Mouse (Mus musculus) lung, postnatal 0 days (tissue): ENCODE measurements around the gene Rab44. TPM values are rescaled to one million over a fixed set of nuclear protein-coding genes. Genes with fewer than 3 reads are reported as not detected.
"Not testable (repeated sequence)": the region's sequence is repeated elsewhere in the genome, so short reads cannot be mapped to it uniquely, and the experiment has no call there.

Source experiments
- ATAC-seq: fragments of 200-750 bp; cut with Nextera tagmentation; 2 replicates; pipeline ENCODE4 v1.8.0; 2017; ENCODE audit warnings: moderate library complexity
- DNase-seq: peaks from one replicate; pipeline ENCODE4 v3.0.0-alpha.2; 2016; ENCODE audit warnings: low spot score
- H3K27ac ChIP-seq: fragments of 300-500 bp; sonication (generic); 2 replicates; pipeline ENCODE4 v1.5.1; 2014; ENCODE audit warnings: antibody characterized with exemption, mild to moderate bottlenecking, low read length, mixed read lengths
- H3K27me3 ChIP-seq: fragments of 300-500 bp; sonication (generic); replicated peaks from 2 replicates; pipeline ENCODE4 v1.6.1; 2014; ENCODE audit warnings: low read length, mixed read lengths; ENCODE audit not compliant: insufficient read depth
- H3K36me3 ChIP-seq: fragments of 300-500 bp; sonication (generic); 2 replicates; pipeline ENCODE4 v1.6.1; 2014; ENCODE audit warnings: low read length, mixed read lengths; ENCODE audit not compliant: insufficient read depth
- H3K4me1 ChIP-seq: fragments of 300-500 bp; sonication (generic); 2 replicates; pipeline ENCODE4 v1.6.1; 2014; ENCODE audit warnings: antibody characterized with exemption, low read depth, low read length, mixed read lengths; ENCODE audit not compliant: insufficient read depth
- H3K4me2 ChIP-seq: fragments of 300-500 bp; sonication (generic); replicated peaks from 2 replicates; pipeline ENCODE4 v1.6.1; 2014; ENCODE audit warnings: low read depth, mild to moderate bottlenecking, low read length, moderate library complexity, mixed read lengths
- H3K4me3 ChIP-seq: fragments of 300-500 bp; sonication (generic); 2 replicates; pipeline ENCODE4 v1.5.1; 2014; ENCODE audit warnings: low read depth, low read length
- H3K9ac ChIP-seq: fragments of 300-500 bp; sonication (generic); replicated peaks from 2 replicates; pipeline ENCODE4 v1.6.1; 2014; ENCODE audit warnings: low read depth, mild to moderate bottlenecking
- H3K9me3 ChIP-seq: fragments of 300-500 bp; sonication (generic); 2 replicates; pipeline ENCODE4 v1.6.1; 2016; ENCODE audit warnings: low read length, mixed read lengths
- CTCF ChIP-seq: IDR thresholded peaks from 2 replicates; pipeline ENCODE4 v1.5.1; 2016; ENCODE audit warnings: antibody characterized with exemption, mild to moderate bottlenecking
- EP300 ChIP-seq: IDR thresholded peaks from 2 replicates; pipeline ENCODE4 v1.6.1; 2016; ENCODE audit warnings: antibody characterized with exemption, mild to moderate bottlenecking, control low read depth
- WGBS: fragments of 180-500 bp; shearing (Covaris S2); extraction: QIAGEN DNeasy Blood & Tissue Kit; methylation state at CpG from one replicate; pipeline ENCODE4 v1.1.7; 2014; 5-methylcytosine and 5-hydroxymethylcytosine counted together
- polyA plus RNA-seq: library from polyadenylated mRNA; unstranded; fragments of >200 nt; fragmentation: Nextera tagmentation; extraction: Ambion mirVana; gene quantifications from 2 replicates; pipeline ENCODE4 v1.2.1, GENCODE M21; 2015

The Rab44 gene
- polyA plus RNA-seq = 1.0 and 1.2 TPM in 2 replicates

GRCm38 (mm10) chr17:29113591-29114352 is at the start of gene Rab44:
TSS of gene Rab44 (plus strand) at chr17:29114145.
- no peaks in the 10 kb centered on the region for H3K27me3 ChIP-seq
- no peak within 1 kb of the TSS for H3K4me3 ChIP-seq
- no peak within 1 kb of the TSS for H3K27ac ChIP-seq
- no peak within 1 kb of the TSS for H3K4me2 ChIP-seq
- WGBS = 72% methylated on average over 13 of the region's 13 CpGs
- no peaks in the 10 kb centered on the region for H3K4me1 ChIP-seq
- TF ChIP-seq EP300 (no peak), CTCF (no peak)
- no peak within 1 kb of the TSS for H3K9ac ChIP-seq
- ATAC-seq (no peak), DNase-seq (peak; percentile 47)
- no peaks in the 10 kb centered on the region for H3K36me3 ChIP-seq
- H3K9me3 ChIP-seq = no peaks in the 10 kb centered on the region

- Histone ChIP-seq H3K27me3 (no peaks in the 10 kb centered on the region), H3K4me3 (no peak overlapping the region), H3K4me1 (no peaks in the 10 kb centered on the region), H3K4me2 (no peak overlapping the region), H3K36me3 (no peaks in the 10 kb centered on the region), H3K9ac (no peak overlapping the region), H3K27ac (no peak overlapping the region), H3K9me3 (no peaks in the 10 kb centered on the region)
- DNase-seq (no peak), ATAC-seq (no peak)
- WGBS = 81% methylated on average over 21 of the region's 21 CpGs
- TF ChIP-seq CTCF (no peak), EP300 (no peak)
Measured at GRCm38 (mm10) chr17:29065245-29065940, 48.6 kb upstream of the Rab44 start.

GRCm38 (mm10) chr17:29065971-29066370 is 48.0 kb upstream of the Rab44 start:
- no peak for ATAC-seq
- no peaks in the 10 kb centered on the region for H3K27me3 ChIP-seq
- 97% methylated on average over 3 of the region's 3 CpGs for WGBS

DNA sequence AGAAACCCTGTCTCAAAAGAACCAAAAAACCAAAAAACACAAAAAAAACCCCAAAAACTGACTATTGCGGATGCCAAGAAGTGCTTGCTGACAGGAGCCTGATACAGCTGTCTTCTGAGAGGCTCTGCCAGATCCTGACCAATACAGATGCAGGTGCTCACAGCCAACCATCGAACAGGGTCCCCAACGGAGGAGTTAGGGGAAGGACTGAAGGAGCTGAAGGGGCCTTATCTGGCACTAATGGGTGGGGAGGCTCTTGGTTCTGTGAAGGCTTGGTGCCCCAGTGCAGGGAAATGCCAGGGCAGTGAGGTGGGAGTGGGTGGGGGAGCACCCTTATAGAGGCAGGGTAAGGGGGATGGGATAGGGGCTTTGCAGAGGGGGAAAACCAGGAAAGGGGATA is 46.5 kb upstream of the Rab44 start:
- H3K27ac ChIP-seq, DNase-seq, ATAC-seq, H3K27me3 ChIP-seq, H3K9ac ChIP-seq, H3K4me1 ChIP-seq, H3K4me3 ChIP-seq, H3K9me3 ChIP-seq, H3K36me3 ChIP-seq, H3K4me2 ChIP-seq: not testable (repeated sequence)
- WGBS = 67% methylated on average over 3 of the region's 3 CpGs

More at GRCm38 (mm10) chr17:29065971-29066370, 48.0 kb upstream of the Rab44 start:
- Histone ChIP-seq H3K9me3 (no peaks in the 10 kb centered on the region), H3K4me2 (no peak overlapping the region), H3K4me3 (no peak overlapping the region), H3K36me3 (no peaks in the 10 kb centered on the region), H3K4me1 (no peaks in the 10 kb centered on the region), H3K9ac (no peak overlapping the region), H3K27ac (no peak overlapping the region)
- TF ChIP-seq CTCF (no peak), EP300 (no peak)
- DNase-seq = no peak

GRCm38 (mm10) chr17:29067847-29068246 is 46.1 kb upstream of the Rab44 start:
- Histone ChIP-seq H3K36me3 (no peaks in the 10 kb centered on the region), H3K4me2 (no peak overlapping the region), H3K9me3 (no peaks in the 10 kb centered on the region), H3K9ac (no peak overlapping the region), H3K27ac (no peak overlapping the region), H3K4me1 (no peaks in the 10 kb centered on the region; the same call in 1 of the 2 replicates), H3K4me3 (no peak overlapping the region), H3K27me3 (no peaks in the 10 kb centered on the region)
- WGBS = 54% methylated on average over 5 of the region's 5 CpGs
- DNase-seq (no peak), ATAC-seq (no peak)
- no peak for TF ChIP-seq EP300
- no peak for TF ChIP-seq CTCF

GRCm38 (mm10) chr17:29069063-29069462 is 44.9 kb upstream of the Rab44 start:
- H3K4me1 ChIP-seq = no peaks in the 10 kb centered on the region; the same call in 1 of the 2 replicates
- ATAC-seq (peak; percentile 74), DNase-seq (no peak)
- H3K36me3 ChIP-seq = no peaks in the 10 kb centered on the region
- H3K4me2 ChIP-seq = no peak overlapping the region
- H3K9me3 ChIP-seq = no peaks in the 10 kb centered on the region
- no peaks in the 10 kb centered on the region for H3K27me3 ChIP-seq
- H3K9ac ChIP-seq = no peak overlapping the region
- no peak overlapping the region for H3K4me3 ChIP-seq
- TF ChIP-seq EP300 (no peak), CTCF (no peak)
- 46% methylated on average over 10 of the region's 10 CpGs for WGBS
- no peak overlapping the region for H3K27ac ChIP-seq
